Mouse (Mus musculus): Measurements from ENCODE around the gene Slc26a3. TPM values are rescaled to one million over a fixed set of nuclear protein-coding genes. Genes with fewer than 3 reads are reported as not detected.

The Slc26a3 gene
- polyA plus RNA-seq, 1 experiment from 2014 or later: not detected

- ATAC-seq (ENCODE audit: low FRiP score): 0 out of 2 replicates have a peak, but pooled peaks have one; percentile 28
- Histone ChIP-seq H3K27ac (ENCODE audit: low read depth, low read length) (no peak overlapping the region), H3K36me3 (ENCODE audit: control insufficient read depth, insufficient read depth, low read length) (no peaks in the 10 kb centered on the region), H3K27me3 (ENCODE audit: control insufficient read depth, insufficient read depth, low read length) (no peaks in the 10 kb centered on the region), H3K9me3 (ENCODE audit: control insufficient read depth, low read length) (no peaks in the 10 kb centered on the region), H3K4me3 (ENCODE audit: low read depth, low read length) (no peak overlapping the region), H3K4me1 (ENCODE audit: control insufficient read depth, insufficient read depth, low read length) (no peaks in the 10 kb centered on the region), H3K9ac (ENCODE audit: low read length) (no peak overlapping the region), H3K4me2 (no peak overlapping the region)
- no peak for DNase-seq (ENCODE audit: low spot score, missing footprints)
- 80% methylated on average over 4 of the region's 4 CpGs for WGBS
These were observed 15.4 kb upstream of the Slc26a3 start for GRCm38 (mm10) chr12:31375283-31375615.

GRCm38 (mm10) chr12:31376326-31376950 is 14.2 kb upstream of the Slc26a3 start:
- no peaks in the 10 kb centered on the region for H3K27me3 ChIP-seq (ENCODE audit: control insufficient read depth, insufficient read depth, low read length)
- 18% methylated on average over 13 of the region's 13 CpGs for WGBS
- H3K4me1 ChIP-seq (ENCODE audit: control insufficient read depth, insufficient read depth, low read length): no peaks in the 10 kb centered on the region
- no peaks in the 10 kb centered on the region for H3K9me3 ChIP-seq (ENCODE audit: control insufficient read depth, low read length)
- H3K9ac ChIP-seq (ENCODE audit: low read length): peak overlapping the region; percentile 42; the same call in 1 of the 2 replicates
- no peak overlapping the region for H3K27ac ChIP-seq (ENCODE audit: low read depth, low read length)
- no peaks in the 10 kb centered on the region for H3K36me3 ChIP-seq (ENCODE audit: control insufficient read depth, insufficient read depth, low read length)
- peak; percentile 91 for DNase-seq (ENCODE audit: low spot score, missing footprints)
- H3K4me3 ChIP-seq (ENCODE audit: low read depth, low read length): 0 out of 2 replicates have a peak overlapping the region, but pooled peaks have one; percentile 13
- H3K4me2 ChIP-seq: peak overlapping the region; percentile 43
- ATAC-seq (ENCODE audit: low FRiP score): no peak

- H3K4me3 ChIP-seq (ENCODE audit: low read depth, low read length): no peak overlapping the region
- DNase-seq (ENCODE audit: low spot score, missing footprints) (peak; percentile 78), ATAC-seq (ENCODE audit: low FRiP score) (no peak)
- no peaks in the 10 kb centered on the region for H3K4me1 ChIP-seq (ENCODE audit: control insufficient read depth, insufficient read depth, low read length)
- 87% methylated on average over 11 of the region's 11 CpGs for WGBS
- H3K27me3 ChIP-seq (ENCODE audit: control insufficient read depth, insufficient read depth, low read length): no peaks in the 10 kb centered on the region
- no peaks in the 10 kb centered on the region for H3K9me3 ChIP-seq (ENCODE audit: control insufficient read depth, low read length)
- no peak overlapping the region for H3K27ac ChIP-seq (ENCODE audit: low read depth, low read length)
- no peak overlapping the region for H3K9ac ChIP-seq (ENCODE audit: low read length)
- no peaks in the 10 kb centered on the region for H3K36me3 ChIP-seq (ENCODE audit: control insufficient read depth, insufficient read depth, low read length)
- H3K4me2 ChIP-seq: no peak overlapping the region
These were observed 13.4 kb upstream of the Slc26a3 start for GRCm38 (mm10) chr12:31377241-31377640.

- Histone ChIP-seq H3K27me3 (ENCODE audit: control insufficient read depth, insufficient read depth, low read length) (no peaks in the 10 kb centered on the region), H3K36me3 (ENCODE audit: control insufficient read depth, insufficient read depth, low read length) (no peaks in the 10 kb centered on the region), H3K9me3 (ENCODE audit: control insufficient read depth, low read length) (no peaks in the 10 kb centered on the region), H3K4me3 (ENCODE audit: low read depth, low read length) (no peak overlapping the region), H3K9ac (ENCODE audit: low read length) (no peak overlapping the region), H3K27ac (ENCODE audit: low read depth, low read length) (no peak overlapping the region), H3K4me1 (ENCODE audit: control insufficient read depth, insufficient read depth, low read length) (no peaks in the 10 kb centered on the region), H3K4me2 (no peak overlapping the region)
- peak; percentile 73 for DNase-seq (ENCODE audit: low spot score, missing footprints)
- 44% methylated on average over 2 of the region's 2 CpGs for WGBS
- ATAC-seq (ENCODE audit: low FRiP score): no peak
These were observed 9.8 kb upstream of the Slc26a3 start for GRCm38 (mm10) chr12:31380878-31381277.

- no peaks in the 10 kb centered on the region for H3K4me1 ChIP-seq (ENCODE audit: control insufficient read depth, insufficient read depth, low read length)
- H3K9me3 ChIP-seq (ENCODE audit: control insufficient read depth, low read length): no peaks in the 10 kb centered on the region
- 66% methylated on average over 2 of the region's 2 CpGs for WGBS
- H3K9ac ChIP-seq (ENCODE audit: low read length): no peak overlapping the region
- no peak overlapping the region for H3K4me3 ChIP-seq (ENCODE audit: low read depth, low read length)
- no peaks in the 10 kb centered on the region for H3K36me3 ChIP-seq (ENCODE audit: control insufficient read depth, insufficient read depth, low read length)
- H3K27me3 ChIP-seq (ENCODE audit: control insufficient read depth, insufficient read depth, low read length): no peaks in the 10 kb centered on the region
- no peak overlapping the region for H3K4me2 ChIP-seq
- DNase-seq (ENCODE audit: low spot score, missing footprints) (peak; percentile 19), ATAC-seq (ENCODE audit: low FRiP score) (no peak)
- H3K27ac ChIP-seq (ENCODE audit: low read depth, low read length): no peak overlapping the region
These were observed 8.2 kb upstream of the Slc26a3 start for GRCm38 (mm10) chr12:31382451-31382850.

- Histone ChIP-seq H3K4me3 (ENCODE audit: low read depth, low read length) (no peak overlapping the region), H3K27me3 (ENCODE audit: control insufficient read depth, insufficient read depth, low read length) (no peaks in the 10 kb centered on the region), H3K27ac (ENCODE audit: low read depth, low read length) (no peak overlapping the region), H3K9ac (ENCODE audit: low read length) (no peak overlapping the region), H3K4me2 (no peak overlapping the region), H3K36me3 (ENCODE audit: control insufficient read depth, insufficient read depth, low read length) (no peaks in the 10 kb centered on the region), H3K9me3 (ENCODE audit: control insufficient read depth, low read length) (no peaks in the 10 kb centered on the region), H3K4me1 (ENCODE audit: control insufficient read depth, insufficient read depth, low read length) (no peaks in the 10 kb centered on the region)
- no peak for ATAC-seq (ENCODE audit: low FRiP score)
- peak; percentile 26 for DNase-seq (ENCODE audit: low spot score, missing footprints)
- WGBS: 75% methylated on average over 3 of the region's 3 CpGs
These were observed 3.4 kb upstream of the Slc26a3 start for GRCm38 (mm10) chr12:31387303-31387702.

GRCm38 (mm10) chr12:31391696-31392095 is 1.0 kb downstream of the Slc26a3 start:
- H3K4me1 ChIP-seq (ENCODE audit: control insufficient read depth, insufficient read depth, low read length): no peaks in the 10 kb centered on the region
- WGBS: 92% methylated on average over 12 of the region's 12 CpGs
- ATAC-seq (ENCODE audit: low FRiP score) (no peak), DNase-seq (ENCODE audit: low spot score, missing footprints) (peak; percentile 72)
- no peak overlapping the region for H3K9ac ChIP-seq (ENCODE audit: low read length)
- no peak overlapping the region for H3K27ac ChIP-seq (ENCODE audit: low read depth, low read length)
- H3K4me3 ChIP-seq (ENCODE audit: low read depth, low read length): no peak overlapping the region
- no peaks in the 10 kb centered on the region for H3K27me3 ChIP-seq (ENCODE audit: control insufficient read depth, insufficient read depth, low read length)
- no peaks in the 10 kb centered on the region for H3K9me3 ChIP-seq (ENCODE audit: control insufficient read depth, low read length)
- no peaks in the 10 kb centered on the region for H3K36me3 ChIP-seq (ENCODE audit: control insufficient read depth, insufficient read depth, low read length)
- no peak overlapping the region for H3K4me2 ChIP-seq

GRCm38 (mm10) chr12:31395895-31396294 is 5.2 kb downstream of the Slc26a3 start:
- H3K27me3 ChIP-seq (ENCODE audit: control insufficient read depth, insufficient read depth, low read length): no peaks in the 10 kb centered on the region
- no peak overlapping the region for H3K4me3 ChIP-seq (ENCODE audit: low read depth, low read length)
- no peak overlapping the region for H3K4me2 ChIP-seq
- H3K27ac ChIP-seq (ENCODE audit: low read depth, low read length): no peak overlapping the region
- no peaks in the 10 kb centered on the region for H3K36me3 ChIP-seq (ENCODE audit: control insufficient read depth, insufficient read depth, low read length)
- peak; percentile 21 for DNase-seq (ENCODE audit: low spot score, missing footprints)
- H3K9me3 ChIP-seq (ENCODE audit: control insufficient read depth, low read length): no peaks in the 10 kb centered on the region
- WGBS: 100% methylated on average over 1 of the region's 1 CpGs
- no peak for ATAC-seq (ENCODE audit: low FRiP score)
- no peaks in the 10 kb centered on the region for H3K4me1 ChIP-seq (ENCODE audit: control insufficient read depth, insufficient read depth, low read length)
- H3K9ac ChIP-seq (ENCODE audit: low read length): no peak overlapping the region

GRCm38 (mm10) chr12:31397709-31398108 is 7.0 kb downstream of the Slc26a3 start:
- H3K4me1 ChIP-seq (ENCODE audit: control insufficient read depth, insufficient read depth, low read length): no peaks in the 10 kb centered on the region
- DNase-seq (ENCODE audit: low spot score, missing footprints) (peak; percentile 31), ATAC-seq (ENCODE audit: low FRiP score) (no peak)
- H3K4me2 ChIP-seq: no peak overlapping the region
- H3K27ac ChIP-seq (ENCODE audit: low read depth, low read length): no peak overlapping the region
- H3K36me3 ChIP-seq (ENCODE audit: control insufficient read depth, insufficient read depth, low read length): no peaks in the 10 kb centered on the region
- H3K9me3 ChIP-seq (ENCODE audit: control insufficient read depth, low read length): no peaks in the 10 kb centered on the region
- no peaks in the 10 kb centered on the region for H3K27me3 ChIP-seq (ENCODE audit: control insufficient read depth, insufficient read depth, low read length)
- H3K4me3 ChIP-seq (ENCODE audit: low read depth, low read length): no peak overlapping the region
- no peak overlapping the region for H3K9ac ChIP-seq (ENCODE audit: low read length)
- WGBS: 87% methylated on average over 4 of the region's 4 CpGs

Measured in midbrain, embryonic 11.5 days (tissue).